Mouse (Mus musculus): Measurements from ENCODE around the gene Myh14. TPM values are rescaled to one million over a fixed set of nuclear protein-coding genes. Genes with fewer than 3 reads are reported as not detected.
A peak's percentile ranks its signal among the peaks of the same experiment; 100 is the strongest.

Myh14 gene
- polyA plus RNA-seq, 1 experiment from 2014 or later, result 2.5 TPM

- no peaks in the 10 kb centered on the region for H3K4me1 ChIP-seq (replicated peaks; ENCODE audit: insufficient read depth, low read length)
- no peak overlapping the region for H3K4me3 ChIP-seq (replicated peaks; ENCODE audit: low read depth, low read length)
- no peak for DNase-seq (ENCODE audit: low spot score)
- no peak for ATAC-seq (replicated peaks; ENCODE audit: low FRiP score, low read depth)
- no peaks in the 10 kb centered on the region; the same call in 1 of the 2 replicates for H3K27me3 ChIP-seq (ENCODE audit: insufficient read depth, low read length)
- no peak for TF ChIP-seq CTCF (IDR thresholded peaks at IDR 0.05; ENCODE audit: low read depth)
- no peak overlapping the region for H3K27ac ChIP-seq
- H3K9ac ChIP-seq (ENCODE audit: low read depth, low read length), result no peak overlapping the region
- WGBS, result 71% methylated on average over 7 of the region's 7 CpGs
- no peaks in the 10 kb centered on the region for H3K36me3 ChIP-seq (ENCODE audit: insufficient read depth, low read length)
- H3K9me3 ChIP-seq (replicated peaks; ENCODE audit: low read length), result no peaks in the 10 kb centered on the region
- H3K4me2 ChIP-seq (ENCODE audit: low read length), result no peak overlapping the region
These were observed 19.2 kb downstream of the Myh14 start for GRCm38 (mm10) chr7:44651416-44651815.

GRCm38 (mm10) chr7:44649990-44650389 is 20.7 kb downstream of the Myh14 start:
- 12% methylated on average over 4 of the region's 4 CpGs for WGBS
- no peak overlapping the region for H3K4me2 ChIP-seq (ENCODE audit: low read length)
- H3K36me3 ChIP-seq (ENCODE audit: insufficient read depth, low read length), result no peaks in the 10 kb centered on the region
- no peak overlapping the region for H3K4me3 ChIP-seq (replicated peaks; ENCODE audit: low read depth, low read length)
- no peak overlapping the region for H3K9ac ChIP-seq (ENCODE audit: low read depth, low read length)
- no peaks in the 10 kb centered on the region for H3K9me3 ChIP-seq (replicated peaks; ENCODE audit: low read length)
- DNase-seq (ENCODE audit: low spot score) (peak; percentile 65), ATAC-seq (replicated peaks; ENCODE audit: low FRiP score, low read depth) (no peak)
- H3K4me1 ChIP-seq (replicated peaks; ENCODE audit: insufficient read depth, low read length), result no peaks in the 10 kb centered on the region
- peak; percentile 74 for TF ChIP-seq CTCF (IDR thresholded peaks at IDR 0.05; ENCODE audit: low read depth)
- peaks cover 5% of the 10 kb centered on the region for H3K27me3 ChIP-seq (ENCODE audit: insufficient read depth, low read length)
- H3K27ac ChIP-seq, result no peak overlapping the region

- Histone ChIP-seq H3K27ac (no peak overlapping the region), H3K36me3 (ENCODE audit: insufficient read depth, low read length) (no peaks in the 10 kb centered on the region), H3K4me3 (replicated peaks; ENCODE audit: low read depth, low read length) (no peak overlapping the region), H3K9ac (ENCODE audit: low read depth, low read length) (no peak overlapping the region), H3K27me3 (ENCODE audit: insufficient read depth, low read length) (peaks cover 10% of the 10 kb centered on the region), H3K4me2 (ENCODE audit: low read length) (no peak overlapping the region), H3K9me3 (replicated peaks; ENCODE audit: low read length) (no peaks in the 10 kb centered on the region), H3K4me1 (replicated peaks; ENCODE audit: insufficient read depth, low read length) (no peaks in the 10 kb centered on the region)
- ATAC-seq (replicated peaks; ENCODE audit: low FRiP score, low read depth) (no peak), DNase-seq (ENCODE audit: low spot score) (no peak)
- no peak for TF ChIP-seq CTCF (IDR thresholded peaks at IDR 0.05; ENCODE audit: low read depth)
- 64% methylated on average over 8 of the region's 8 CpGs for WGBS
These were observed 21.5 kb downstream of the Myh14 start for GRCm38 (mm10) chr7:44649094-44649610.

- H3K27me3 ChIP-seq (ENCODE audit: insufficient read depth, low read length), result peaks cover 12% of the 10 kb centered on the region
- no peaks in the 10 kb centered on the region for H3K9me3 ChIP-seq (replicated peaks; ENCODE audit: low read length)
- no peak for DNase-seq (ENCODE audit: low spot score)
- H3K4me2 ChIP-seq (ENCODE audit: low read length), result no peak overlapping the region
- WGBS, result 37% methylated on average over 10 of the region's 10 CpGs
- no peak overlapping the region for H3K9ac ChIP-seq (ENCODE audit: low read depth, low read length)
- H3K4me3 ChIP-seq (replicated peaks; ENCODE audit: low read depth, low read length), result no peak overlapping the region
- H3K4me1 ChIP-seq (replicated peaks; ENCODE audit: insufficient read depth, low read length), result no peaks in the 10 kb centered on the region
- 0 out of 2 replicates have a peak, but pooled peaks have one; percentile 34 for ATAC-seq (replicated peaks; ENCODE audit: low FRiP score, low read depth)
- H3K36me3 ChIP-seq (ENCODE audit: insufficient read depth, low read length), result no peaks in the 10 kb centered on the region
- no peak overlapping the region for H3K27ac ChIP-seq
- no peak for TF ChIP-seq CTCF (IDR thresholded peaks at IDR 0.05; ENCODE audit: low read depth)
These were observed 22.9 kb downstream of the Myh14 start for GRCm38 (mm10) chr7:44647729-44648128.

- Histone ChIP-seq H3K27ac (no peak overlapping the region), H3K4me1 (replicated peaks; ENCODE audit: insufficient read depth, low read length) (no peaks in the 10 kb centered on the region), H3K36me3 (ENCODE audit: insufficient read depth, low read length) (no peaks in the 10 kb centered on the region), H3K9me3 (replicated peaks; ENCODE audit: low read length) (no peaks in the 10 kb centered on the region), H3K27me3 (ENCODE audit: insufficient read depth, low read length) (peaks cover 12% of the 10 kb centered on the region), H3K4me2 (ENCODE audit: low read length) (no peak overlapping the region), H3K9ac (ENCODE audit: low read depth, low read length) (no peak overlapping the region), H3K4me3 (replicated peaks; ENCODE audit: low read depth, low read length) (no peak overlapping the region)
- DNase-seq (ENCODE audit: low spot score) (peak; percentile 61), ATAC-seq (replicated peaks; ENCODE audit: low FRiP score, low read depth) (no peak)
- TF ChIP-seq CTCF (IDR thresholded peaks at IDR 0.05; ENCODE audit: low read depth), result peak; percentile 73
- WGBS, result 53% methylated on average over 7 of the region's 7 CpGs
These were observed 23.5 kb downstream of the Myh14 start for GRCm38 (mm10) chr7:44647042-44647724.

GRCm38 (mm10) chr7:44645951-44646350 is 24.7 kb downstream of the Myh14 start:
- H3K36me3 ChIP-seq (ENCODE audit: insufficient read depth, low read length), result no peaks in the 10 kb centered on the region
- WGBS, result 18% methylated on average over 15 of the region's 15 CpGs
- H3K9me3 ChIP-seq (replicated peaks; ENCODE audit: low read length), result no peaks in the 10 kb centered on the region
- no peak for ATAC-seq (replicated peaks; ENCODE audit: low FRiP score, low read depth)
- H3K4me1 ChIP-seq (replicated peaks; ENCODE audit: insufficient read depth, low read length), result no peaks in the 10 kb centered on the region
- TF ChIP-seq CTCF (IDR thresholded peaks at IDR 0.05; ENCODE audit: low read depth), result no peak
- DNase-seq (ENCODE audit: low spot score), result no peak
- H3K9ac ChIP-seq (ENCODE audit: low read depth, low read length), result no peak overlapping the region
- no peak overlapping the region for H3K27ac ChIP-seq
- H3K27me3 ChIP-seq (ENCODE audit: insufficient read depth, low read length), result peaks cover 12% of the 10 kb centered on the region
- no peak overlapping the region for H3K4me2 ChIP-seq (ENCODE audit: low read length)
- no peak overlapping the region for H3K4me3 ChIP-seq (replicated peaks; ENCODE audit: low read depth, low read length)
